Mouse (Mus musculus) Muller cell, postnatal 12 days (primary cell): ENCODE measurements around the gene Arhgap24.

Experiments
- DNase-seq: peaks from one replicate; pipeline ENCODE4 v3.0.0-alpha.2; 2015; ENCODE audit errors: inconsistent ontology term

Gene Arhgap24

GRCm38 (mm10) chr5:102578431-102578830 is 97.2 kb downstream of the Arhgap24 start:
- no peak for DNase-seq

- no peak for DNase-seq
Observed at GRCm38 (mm10) chr5:102582864-102583410, 101.7 kb downstream of the Arhgap24 start.

GRCm38 (mm10) chr5:102591422-102591821 is 110.2 kb downstream of the Arhgap24 start:
- no peak for DNase-seq

- no peak for DNase-seq
Observed at GRCm38 (mm10) chr5:102593058-102593457, 111.9 kb downstream of the Arhgap24 start.

GRCm38 (mm10) chr5:102599102-102599501 is 117.9 kb downstream of the Arhgap24 start:
- DNase-seq, result no peak

- no peak for DNase-seq
Observed at GRCm38 (mm10) chr5:102613571-102613970, 132.4 kb downstream of the Arhgap24 start.

- no peak for DNase-seq
Observed at GRCm38 (mm10) chr5:102614081-102614480, 132.9 kb downstream of the Arhgap24 start.

GRCm38 (mm10) chr5:102615249-102615648 is 134.1 kb downstream of the Arhgap24 start:
- no peak for DNase-seq

GRCm38 (mm10) chr5:102621036-102621435 is 139.8 kb downstream of the Arhgap24 start:
- DNase-seq, result no peak

- peak; percentile 70 for DNase-seq
Observed at GRCm38 (mm10) chr5:102623807-102624435, 142.7 kb downstream of the Arhgap24 start.

- DNase-seq, result no peak
Observed at GRCm38 (mm10) chr5:102626671-102627070, 145.5 kb downstream of the Arhgap24 start.

GRCm38 (mm10) chr5:102629362-102629771 is 148.2 kb downstream of the Arhgap24 start:
- peak; percentile 81 for DNase-seq

GRCm38 (mm10) chr5:102635591-102635990 is 154.4 kb downstream of the Arhgap24 start:
- DNase-seq, result no peak

- no peak for DNase-seq
Observed at GRCm38 (mm10) chr5:102639782-102640559, 158.8 kb downstream of the Arhgap24 start.

GRCm38 (mm10) chr5:102643364-102643763 is 162.2 kb downstream of the Arhgap24 start:
- no peak for DNase-seq

- no peak for DNase-seq
Observed at GRCm38 (mm10) chr5:102643820-102644219, 162.6 kb downstream of the Arhgap24 start.

GRCm38 (mm10) chr5:102659061-102659460 is 177.9 kb downstream of the Arhgap24 start:
- DNase-seq, result no peak

GRCm38 (mm10) chr5:102664988-102665726 is 184.0 kb downstream of the Arhgap24 start:
- DNase-seq, result no peak

- DNase-seq, result no peak
Observed at GRCm38 (mm10) chr5:102666886-102667285, 185.7 kb downstream of the Arhgap24 start.

GRCm38 (mm10) chr5:102667754-102668575 is 186.8 kb downstream of the Arhgap24 start:
- no peak for DNase-seq

GRCm38 (mm10) chr5:102670206-102670605 is 189.0 kb downstream of the Arhgap24 start:
- no peak for DNase-seq
